ENCODE assay signal across 28 mouse cellular contexts in genomic region chr2:128167930-128168329, GRCm38 (mm10). TPM values are rescaled to one million over a fixed set of nuclear protein-coding genes. Genes with fewer than 3 reads are reported as not detected.
DNase-seq lines count a peak whose midpoint lies in the region; ATAC-seq and TF ChIP-seq lines count a peak whose summit lies in the region.
"Had no signal": no experiment of that assay in that cellular context is flagged by ENCODE, and none has a peak within 500 bp of the region (broad histone marks: within the 10 kb centered on the region; RNA-seq: fewer than 3 reads in every experiment).

No protein-coding gene starts in this region.

- ATAC-seq in granulocyte monocyte progenitor cell, adult 5-6 weeks (replicated peaks; ENCODE audit: poor library complexity, severe bottlenecking), result peak; percentile 52
- ATAC-seq in liver, embryonic 13.5 days (ENCODE audit: low read depth), result no peak
- no peak for ATAC-seq in forebrain, embryonic 14.5 days
- ATAC-seq: activated CD4-positive, CD25-positive, alpha-beta regulatory T cell, adult 4 months; forebrain, embryonic 16.5 days; intestine, embryonic 16.5 days had no signal

- H3K4me2 ChIP-seq in liver, embryonic 13.5 days, result no peak overlapping the region
- H3K4me2 ChIP-seq in forebrain, embryonic 14.5 days (ENCODE audit: low read length), result no peak overlapping the region
- H3K4me2 ChIP-seq: embryonic facial prominence, embryonic 12.5 days; forebrain, embryonic 12.5 days; heart, embryonic 13.5 days; hindbrain, embryonic 14.5 days had no signal

- H3K9ac ChIP-seq in heart, adult 2 months (ENCODE audit: low read depth, low read length), result no peak overlapping the region
- no peak overlapping the region for H3K9ac ChIP-seq in liver, embryonic 13.5 days
- H3K9ac ChIP-seq in forebrain, embryonic 14.5 days (ENCODE audit: low read length), result no peak overlapping the region
- H3K9ac ChIP-seq: embryonic facial prominence, embryonic 12.5 days; forebrain, embryonic 12.5 days; heart, embryonic 13.5 days; hindbrain, embryonic 14.5 days had no signal

- DNase-seq in heart, embryonic 10.5 days (ENCODE audit: low spot score), result no peak
- DNase-seq in heart, adult 2 months, result no peak
- peak; percentile 42 for DNase-seq in CD4-positive, CD25-positive, alpha-beta regulatory T cell, adult 2 months (ENCODE audit: low read depth, low spot score)
- DNase-seq in liver, embryonic 13.5 days, result no peak
- DNase-seq in forebrain, embryonic 14.5 days (ENCODE audit: low spot score), result no peak
- DNase-seq in retina, postnatal 1 day, result no peak
- DNase-seq in testis, postnatal 10 days (ENCODE audit: low spot score), result no peak
- DNase-seq: adrenal gland, adult 8-10 months; adrenal gland, postnatal 25 days; B cell, adult 2 months; cerebellum, adult 11-12 months; cerebellum, adult 8-10 months; cerebellum, postnatal 10 days; cerebellum, postnatal 36 days; gastrocnemius, postnatal 10 days; gastrocnemius, postnatal 36 days; heart, adult 11 months; heart, postnatal 14 days; heart, postnatal 4 days had no signal

- intact Hi-C loops in heart, adult 2 months (cut with DNase I), result no loop called here

- no peak overlapping the region for H3K4me3 ChIP-seq in heart, embryonic 10.5 days
- no peak overlapping the region for H3K4me3 ChIP-seq in heart, adult 2 months
- H3K4me3 ChIP-seq in liver, embryonic 13.5 days (replicated peaks), result no peak overlapping the region
- no peak overlapping the region for H3K4me3 ChIP-seq in forebrain, embryonic 14.5 days (ENCODE audit: low read depth, low read length)
- H3K4me3 ChIP-seq: embryonic facial prominence, embryonic 12.5 days; erythroblast, embryonic 14.5 days; forebrain, embryonic 12.5 days; heart, embryonic 13.5 days had no signal

- no peaks in the 10 kb centered on the region for H3K9me3 ChIP-seq in heart, embryonic 10.5 days
- no peaks in the 10 kb centered on the region for H3K9me3 ChIP-seq in liver, embryonic 13.5 days (replicated peaks)
- H3K9me3 ChIP-seq in forebrain, embryonic 14.5 days (replicated peaks; ENCODE audit: control insufficient read depth, low read length), result no peaks in the 10 kb centered on the region
- H3K9me3 ChIP-seq: embryonic facial prominence, embryonic 12.5 days; forebrain, embryonic 12.5 days; heart, embryonic 13.5 days had no signal

- TF ChIP-seq POLR2A in heart, adult 2 months (IDR thresholded peaks at IDR 0.05; ENCODE audit: insufficient read depth, low read depth, low read length), result no peak

- peaks cover 15% of the 10 kb centered on the region for H3K4me1 ChIP-seq in heart, embryonic 10.5 days
- H3K4me1 ChIP-seq in heart, adult 2 months (ENCODE audit: control insufficient read depth, insufficient read depth, low read length), result no peaks in the 10 kb centered on the region
- H3K4me1 ChIP-seq in liver, embryonic 13.5 days (replicated peaks), result peaks cover 42% of the 10 kb centered on the region
- H3K4me1 ChIP-seq in forebrain, embryonic 14.5 days (ENCODE audit: control insufficient read depth, insufficient read depth, low read length), result peaks cover 8% of the 10 kb centered on the region

- WGBS in heart, embryonic 10.5 days, result 92% methylated on average over 12 of the region's 12 CpGs
- WGBS in heart, adult 2 months, result 91% methylated on average over 12 of the region's 12 CpGs
- 82% methylated on average over 12 of the region's 12 CpGs for WGBS in liver, embryonic 13.5 days (ENCODE audit: insufficient replicate concordance)
- 91% methylated on average over 12 of the region's 12 CpGs for WGBS in forebrain, embryonic 14.5 days

- TF ChIP-seq CTCF in heart, adult 2 months (IDR thresholded peaks at IDR 0.05), result no peak

- H3K79me2 ChIP-seq in heart, adult 2 months (replicated peaks; ENCODE audit: control insufficient read depth, insufficient read depth, low read length), result no peaks in the 10 kb centered on the region

- TF ChIP-seq EP300 in heart, adult 2 months (IDR thresholded peaks at IDR 0.05; ENCODE audit: insufficient read depth, low read depth, low read length), result no peak

- H3K27ac ChIP-seq in heart, embryonic 10.5 days, result 0 out of 2 replicates have a peak overlapping the region, but pooled peaks have one; percentile 53
- H3K27ac ChIP-seq in heart, adult 2 months, result no peak overlapping the region
- 0 out of 2 replicates have a peak overlapping the region, but pooled peaks have one; percentile 73 for H3K27ac ChIP-seq in liver, embryonic 13.5 days
- no peak overlapping the region for H3K27ac ChIP-seq in forebrain, embryonic 14.5 days (ENCODE audit: low read depth, low read length)
- H3K27ac ChIP-seq: embryonic facial prominence, embryonic 12.5 days; forebrain, embryonic 12.5 days; hindbrain, embryonic 14.5 days had no signal

- H3K27me3 ChIP-seq in heart, embryonic 10.5 days (ENCODE audit: insufficient read depth, poor library complexity, severe bottlenecking), result no peaks in the 10 kb centered on the region
- H3K27me3 ChIP-seq in heart, adult 2 months (ENCODE audit: control insufficient read depth, insufficient read depth, low read length), result no peaks in the 10 kb centered on the region
- H3K27me3 ChIP-seq in liver, embryonic 13.5 days, result no peaks in the 10 kb centered on the region
- H3K27me3 ChIP-seq in forebrain, embryonic 14.5 days (replicated peaks; ENCODE audit: control insufficient read depth, insufficient read depth, low read length), result no peaks in the 10 kb centered on the region
- H3K27me3 ChIP-seq: embryonic facial prominence, embryonic 12.5 days; forebrain, embryonic 12.5 days; heart, embryonic 13.5 days had no signal

- H3K36me3 ChIP-seq in heart, embryonic 10.5 days, result no peaks in the 10 kb centered on the region
- no peaks in the 10 kb centered on the region for H3K36me3 ChIP-seq in heart, adult 2 months (ENCODE audit: control insufficient read depth, insufficient read depth, low read length)
- H3K36me3 ChIP-seq in liver, embryonic 13.5 days, result no peaks in the 10 kb centered on the region
- no peaks in the 10 kb centered on the region for H3K36me3 ChIP-seq in forebrain, embryonic 14.5 days (ENCODE audit: control insufficient read depth, insufficient read depth, low read length)
- H3K36me3 ChIP-seq: embryonic facial prominence, embryonic 12.5 days; forebrain, embryonic 12.5 days; heart, embryonic 13.5 days had no signal

RNA-seq across cellular contexts. Expression of gene Bcl2l11, which starts 42.1 kb away (rescaled TPM):
- 16.9 and 17.4 TPM in 2 replicates for polyA plus RNA-seq in heart, embryonic 10.5 days (2016; fragmentation: Nextera tagmentation; extraction: Ambion mirVana)
- 10 to 100 TPM; 13.5 to 19.9 TPM for total RNA-seq in heart, adult 2 months (2021)
- 10.9 and 14.9 TPM in 2 replicates for polyA plus RNA-seq in heart, adult 2 months (2012; rRNA removed)
- 13.1 and 14.4 TPM in 2 replicates for total RNA-seq in granulocyte monocyte progenitor cell, adult 5-6 weeks (2014; fragmentation: Nextera tagmentation)
- total RNA-seq in granulocyte monocyte progenitor cell, adult 5-6 weeks (2017), result 12.1 and 13.4 TPM in 2 replicates
- 5.1 and 6.8 TPM in 2 replicates for polyA plus RNA-seq in liver, embryonic 13.5 days (2015; fragmentation: Nextera tagmentation; extraction: Ambion mirVana)
- 6.6 and 8.2 TPM in 2 replicates for polyA plus RNA-seq in forebrain, embryonic 14.5 days (2014; fragmentation: Nextera tagmentation; extraction: Ambion mirVana)

Comparison
In these comparisons a context has a peak if more than half of its experiments do, and no peak if none do; other contexts are left out.
1. H3K27ac ChIP-seq: peak in heart, embryonic 10.5 days (single experiment) and liver, embryonic 13.5 days (single experiment); none in heart, adult 2 months (single experiment) and forebrain, embryonic 14.5 days (single experiment).